Mouse (Mus musculus): ENCODE data around the gene Gin1.
A peak's percentile ranks its signal among the peaks of the same experiment; 100 is the strongest.

Gene Gin1

GRCm38 (mm10) chr1:97787674-97788073 lies 17.7 kb downstream of the Gin1 start:
- DNase-seq (ENCODE audit: low read depth) = no peak

GRCm38 (mm10) chr1:97788490-97788889 lies 18.5 kb downstream of the Gin1 start:
- DNase-seq (ENCODE audit: low read depth) = no peak

GRCm38 (mm10) chr1:97794110-97794509 lies 24.1 kb downstream of the Gin1 start:
- no peak for DNase-seq (ENCODE audit: low read depth)

GRCm38 (mm10) chr1:97795936-97796335 lies 26.0 kb downstream of the Gin1 start:
- no peak for DNase-seq (ENCODE audit: low read depth)

GRCm38 (mm10) chr1:97802207-97802902 lies 32.4 kb downstream of the Gin1 start:
- DNase-seq (ENCODE audit: low read depth) = peak; percentile 11

- no peak for DNase-seq (ENCODE audit: low read depth)
Observed at GRCm38 (mm10) chr1:97804520-97804919, 34.5 kb downstream of the Gin1 start.

- peak; percentile 23 for DNase-seq (ENCODE audit: low read depth)
Observed at GRCm38 (mm10) chr1:97809255-97809912, 39.4 kb downstream of the Gin1 start.

GRCm38 (mm10) chr1:97821282-97821681 lies 51.3 kb downstream of the Gin1 start:
- no peak for DNase-seq (ENCODE audit: low read depth)

GRCm38 (mm10) chr1:97822203-97822602 lies 52.2 kb downstream of the Gin1 start:
- DNase-seq (ENCODE audit: low read depth) = no peak

- no peak for DNase-seq (ENCODE audit: low read depth)
Observed at GRCm38 (mm10) chr1:97822904-97823303, 52.9 kb downstream of the Gin1 start.

GRCm38 (mm10) chr1:97827566-97827965 lies 57.6 kb downstream of the Gin1 start:
- DNase-seq (ENCODE audit: low read depth) = no peak

- DNase-seq (ENCODE audit: low read depth) = no peak
Observed at GRCm38 (mm10) chr1:97828087-97828486, 58.1 kb downstream of the Gin1 start.

GRCm38 (mm10) chr1:97833466-97834353 lies 63.7 kb downstream of the Gin1 start:
- peak; percentile 13 for DNase-seq (ENCODE audit: low read depth)

GRCm38 (mm10) chr1:97834354-97834822 lies 64.4 kb downstream of the Gin1 start:
- no peak for DNase-seq (ENCODE audit: low read depth)

Measured in fibroblast of lung, adult 2 months (primary cell).